Mouse (Mus musculus): Measurements from ENCODE around the gene Sptssa. TPM values are rescaled to one million over a fixed set of nuclear protein-coding genes. Genes with fewer than 3 reads are reported as not detected.
"Not testable (repeated sequence)": the region's sequence is repeated elsewhere in the genome, so short reads cannot be mapped to it uniquely, and the experiment has no call there.

Gene Sptssa
- 10 to 100 TPM; 25.7 to 28.2 (median 27.2) TPM for total RNA-seq (2022)

- peak; percentile 81 to 94 for DNase-seq (ENCODE audit: low spot score in 2 of 2)
Measured at GRCm38 (mm10) chr12:54656396-54657171, at the start of gene Sptssa. Sptssa (minus strand) TSS chr12:54656573.

- no peak for DNase-seq (ENCODE audit: low spot score in 2 of 2)
Measured at GRCm38 (mm10) chr12:54699394-54699793, 43.0 kb upstream of the Sptssa start.

GRCm38 (mm10) chr12:54697791-54698250 lies 41.4 kb upstream of the Sptssa start:
- no peak for DNase-seq (ENCODE audit: low spot score in 2 of 2)

- DNase-seq (ENCODE audit: low spot score in 2 of 2), result no peak
Measured at GRCm38 (mm10) chr12:54697003-54697597, 40.7 kb upstream of the Sptssa start.

GRCm38 (mm10) chr12:54696242-54697002 lies 40.0 kb upstream of the Sptssa start:
- DNase-seq (ENCODE audit: low spot score in 2 of 2), result peak; percentile 93 to 94

GRCm38 (mm10) chr12:54695511-54696241 lies 39.3 kb upstream of the Sptssa start, which contains the start of gene Eapp:
Eapp (minus strand) TSS chr12:54695897.
- DNase-seq (ENCODE audit: low spot score in 2 of 2), result peak; percentile 90 to 95

GRCm38 (mm10) chr12:54694847-54695510 lies 38.6 kb upstream of the Sptssa start:
- DNase-seq (ENCODE audit: low spot score in 2 of 2), result no peak

- DNase-seq (ENCODE audit: low spot score in 2 of 2), result no peak
Measured at GRCm38 (mm10) chr12:54689082-54689481, 32.7 kb upstream of the Sptssa start.

- DNase-seq (ENCODE audit: low spot score in 2 of 2), result no peak
Measured at GRCm38 (mm10) chr12:54683182-54683581, 26.8 kb upstream of the Sptssa start.

GRCm38 (mm10) chr12:54676709-54677108 lies 20.3 kb upstream of the Sptssa start:
- no peak for DNase-seq (ENCODE audit: low spot score in 2 of 2)

- DNase-seq (ENCODE audit: low spot score in 2 of 2), result no peak
Measured at GRCm38 (mm10) chr12:54675396-54675795, 19.0 kb upstream of the Sptssa start.

GRCm38 (mm10) chr12:54671262-54671661 lies 14.9 kb upstream of the Sptssa start:
- DNase-seq (ENCODE audit: low spot score in 2 of 2), result no peak

- no peak for DNase-seq (ENCODE audit: low spot score in 2 of 2)
Measured at GRCm38 (mm10) chr12:54668141-54668540, 11.8 kb upstream of the Sptssa start.

- no peak for DNase-seq (ENCODE audit: low spot score in 2 of 2)
Measured at GRCm38 (mm10) chr12:54665526-54665925, 9.2 kb upstream of the Sptssa start.

GRCm38 (mm10) chr12:54661470-54661869 lies 5.1 kb upstream of the Sptssa start:
- DNase-seq (ENCODE audit: low spot score in 2 of 2), result not testable (repeated sequence)

GRCm38 (mm10) chr12:54659901-54660300 lies 3.5 kb upstream of the Sptssa start:
- no peak for DNase-seq (ENCODE audit: low spot score in 2 of 2)

GRCm38 (mm10) chr12:54658425-54659092 lies 2.2 kb upstream of the Sptssa start:
- DNase-seq (ENCODE audit: low spot score in 2 of 2), result no peak

- DNase-seq (ENCODE audit: low spot score in 2 of 2), result no peak
Measured at GRCm38 (mm10) chr12:54657951-54658350, 1.6 kb upstream of the Sptssa start.

- DNase-seq (ENCODE audit: low spot score in 2 of 2), result no peak
Measured at GRCm38 (mm10) chr12:54657226-54657625, 853 bp upstream of the Sptssa start.

- DNase-seq (ENCODE audit: low spot score in 2 of 2), result peak in 1 of 2 experiments; percentile 25
Measured at GRCm38 (mm10) chr12:54656039-54656395, 356 bp downstream of the Sptssa start.

All from left cerebral cortex, adult 8-10 months (tissue).